Mouse (Mus musculus) hindbrain, embryonic 16.5 days (tissue): ENCODE results near the gene Gstt1. TPM values are rescaled to one million over a fixed set of nuclear protein-coding genes. Genes with fewer than 3 reads are reported as not detected.

Experiments
- ATAC-seq: fragments of 200-750 bp; cut with Nextera tagmentation; 2 replicates; pipeline ENCODE4 v1.8.0; 2017; ENCODE audit warnings: moderate TSS enrichment, moderate library complexity
- H3K27ac ChIP-seq: fragments of 300-500 bp; sonication (generic); 2 replicates; pipeline ENCODE4 v1.5.1; 2014; ENCODE audit warnings: low read depth, mild to moderate bottlenecking, control low read depth, low read length, moderate library complexity
- H3K27me3 ChIP-seq: fragments of 300-500 bp; sonication (generic); replicated peaks from 2 replicates; pipeline ENCODE4 v1.6.1; 2014; ENCODE audit warnings: low read length; ENCODE audit not compliant: control insufficient read depth, insufficient read depth
- H3K36me3 ChIP-seq: fragments of 300-500 bp; sonication (generic); 2 replicates; pipeline ENCODE4 v1.6.1; 2014; ENCODE audit warnings: mild to moderate bottlenecking, low read length, moderate library complexity, mixed read lengths; ENCODE audit not compliant: control insufficient read depth, insufficient read depth
- H3K4me1 ChIP-seq: fragments of 300-500 bp; sonication (generic); 2 replicates; pipeline ENCODE4 v1.6.1; 2014; ENCODE audit warnings: low read depth, low read length; ENCODE audit not compliant: control insufficient read depth, insufficient read depth
- H3K4me2 ChIP-seq: fragments of 300-500 bp; sonication (generic); 2 replicates; pipeline ENCODE4 v1.6.1; 2014; ENCODE audit warnings: mild to moderate bottlenecking, low read length, control low read depth, moderate library complexity
- H3K4me3 ChIP-seq: fragments of 300-500 bp; sonication (generic); 2 replicates; pipeline ENCODE4 v1.5.1; 2014; ENCODE audit warnings: mild to moderate bottlenecking, low read length, control low read depth, moderate library complexity
- H3K9ac ChIP-seq: fragments of 300-500 bp; sonication (generic); 2 replicates; pipeline ENCODE4 v1.6.1; 2014; ENCODE audit warnings: low read depth, mild to moderate bottlenecking, control low read depth, low read length, moderate library complexity
- H3K9me3 ChIP-seq: fragments of 300-500 bp; sonication (generic); 2 replicates; pipeline ENCODE4 v1.6.1; 2014; ENCODE audit warnings: mild to moderate bottlenecking, low read length, moderate library complexity; ENCODE audit not compliant: control insufficient read depth
- WGBS: fragments of 180-500 bp; shearing (Covaris S2); extraction: QIAGEN DNeasy Blood & Tissue Kit; methylation state at CpG from one replicate; pipeline ENCODE4 v1.1.7; 2014; 5-methylcytosine and 5-hydroxymethylcytosine counted together
- polyA plus RNA-seq: library from polyadenylated mRNA; unstranded; fragments of >200 nt; fragmentation: Nextera tagmentation; extraction: Ambion mirVana; gene quantifications from 2 replicates; pipeline ENCODE4 v1.2.1, GENCODE M21; 2015

Gstt1 gene
- polyA plus RNA-seq, 1 experiment from 2014 or later, result 21.9 TPM

GRCm38 (mm10) chr10:75823782-75824181 lies 25.4 kb upstream of the Gstt1 start:
- H3K4me1 ChIP-seq, result no peaks in the 10 kb centered on the region; the same call in 1 of the 2 replicates
- no peak overlapping the region for H3K4me3 ChIP-seq
- 96% methylated on average over 1 of the region's 1 CpGs for WGBS
- H3K36me3 ChIP-seq, result no peaks in the 10 kb centered on the region
- H3K27me3 ChIP-seq, result no peaks in the 10 kb centered on the region
- no peak overlapping the region for H3K9ac ChIP-seq
- H3K27ac ChIP-seq, result no peak overlapping the region
- no peaks in the 10 kb centered on the region for H3K9me3 ChIP-seq
- no peak for ATAC-seq
- no peak overlapping the region for H3K4me2 ChIP-seq

- H3K27ac ChIP-seq, result no peak within 1 kb of the TSS
- no peak within 1 kb of the TSS for H3K9ac ChIP-seq
- H3K4me1 ChIP-seq, result no peaks in the 10 kb centered on the region
- no peaks in the 10 kb centered on the region for H3K36me3 ChIP-seq
- H3K4me3 ChIP-seq, result no peak within 1 kb of the TSS
- H3K27me3 ChIP-seq, result no peaks in the 10 kb centered on the region
- ATAC-seq, result no peak
- WGBS, result 93% methylated on average over 2 of the region's 2 CpGs
- H3K9me3 ChIP-seq, result no peaks in the 10 kb centered on the region
- no peak within 1 kb of the TSS for H3K4me2 ChIP-seq
Measured at GRCm38 (mm10) chr10:75822443-75822842, 24.1 kb upstream of the Gstt1 start, which contains the start of gene Gstt4. Gene Gstt4, minus strand, starts transcription at chr10:75822543.

GRCm38 (mm10) chr10:75819882-75820281 lies 21.5 kb upstream of the Gstt1 start:
- H3K4me1 ChIP-seq, result no peaks in the 10 kb centered on the region
- no peak overlapping the region for H3K27ac ChIP-seq
- H3K9ac ChIP-seq, result no peak overlapping the region
- 86% methylated on average over 5 of the region's 5 CpGs for WGBS
- no peaks in the 10 kb centered on the region for H3K36me3 ChIP-seq
- H3K9me3 ChIP-seq, result no peaks in the 10 kb centered on the region
- no peak overlapping the region for H3K4me3 ChIP-seq
- no peaks in the 10 kb centered on the region for H3K27me3 ChIP-seq
- ATAC-seq, result no peak
- no peak overlapping the region for H3K4me2 ChIP-seq

- Histone ChIP-seq H3K4me1 (no peaks in the 10 kb centered on the region), H3K27ac (no peak overlapping the region), H3K4me2 (no peak overlapping the region), H3K4me3 (no peak overlapping the region), H3K27me3 (no peaks in the 10 kb centered on the region), H3K9ac (no peak overlapping the region), H3K36me3 (no peaks in the 10 kb centered on the region), H3K9me3 (no peaks in the 10 kb centered on the region)
- 70% methylated on average over 10 of the region's 10 CpGs for WGBS
- no peak for ATAC-seq
Measured at GRCm38 (mm10) chr10:75818641-75819040, 20.3 kb upstream of the Gstt1 start.

GRCm38 (mm10) chr10:75804217-75804616 lies 5.8 kb upstream of the Gstt1 start:
- Histone ChIP-seq H3K4me2 (no peak overlapping the region), H3K27ac (no peak overlapping the region), H3K36me3 (no peaks in the 10 kb centered on the region), H3K4me3 (no peak overlapping the region), H3K4me1 (no peaks in the 10 kb centered on the region), H3K27me3 (no peaks in the 10 kb centered on the region), H3K9ac (no peak overlapping the region), H3K9me3 (no peaks in the 10 kb centered on the region; the same call in 1 of the 2 replicates)
- ATAC-seq, result no peak
- 68% methylated on average over 2 of the region's 2 CpGs for WGBS

GRCm38 (mm10) chr10:75797619-75798175 lies 687 bp downstream of the Gstt1 start:
- no peaks in the 10 kb centered on the region for H3K36me3 ChIP-seq
- no peaks in the 10 kb centered on the region for H3K9me3 ChIP-seq
- ATAC-seq, result peak; percentile 78
- peak overlapping the region; percentile 41 for H3K4me3 ChIP-seq
- peak overlapping the region; percentile 63 for H3K9ac ChIP-seq
- no peaks in the 10 kb centered on the region for H3K27me3 ChIP-seq
- peak overlapping the region; percentile 25; the same call in 1 of the 2 replicates for H3K27ac ChIP-seq
- peak overlapping the region; percentile 76 for H3K4me2 ChIP-seq
- WGBS, result 4% methylated on average over 12 of the region's 12 CpGs
- peaks cover 6% of the 10 kb centered on the region for H3K4me1 ChIP-seq

- Histone ChIP-seq H3K4me2 (peak overlapping the region; percentile 76), H3K9me3 (no peaks in the 10 kb centered on the region), H3K4me1 (peaks cover 6% of the 10 kb centered on the region), H3K36me3 (no peaks in the 10 kb centered on the region), H3K27ac (no peak overlapping the region), H3K9ac (no peak overlapping the region; the same call in 1 of the 2 replicates), H3K4me3 (peak overlapping the region; percentile 41), H3K27me3 (no peaks in the 10 kb centered on the region)
- ATAC-seq, result peak; percentile 5; the same call in 1 of the 2 replicates
- WGBS, result 44% methylated on average over 11 of the region's 11 CpGs
Measured at GRCm38 (mm10) chr10:75796731-75797516, 1.5 kb downstream of the Gstt1 start.

- H3K4me3 ChIP-seq, result no peak overlapping the region
- H3K9me3 ChIP-seq, result no peaks in the 10 kb centered on the region
- WGBS, result 30% methylated on average over 3 of the region's 3 CpGs
- peaks cover 6% of the 10 kb centered on the region for H3K4me1 ChIP-seq
- no peak overlapping the region for H3K9ac ChIP-seq
- H3K36me3 ChIP-seq, result no peaks in the 10 kb centered on the region
- ATAC-seq, result no peak
- no peak overlapping the region for H3K4me2 ChIP-seq
- no peak overlapping the region for H3K27ac ChIP-seq
- H3K27me3 ChIP-seq, result no peaks in the 10 kb centered on the region
Measured at GRCm38 (mm10) chr10:75794880-75795279, 3.5 kb downstream of the Gstt1 start.

GRCm38 (mm10) chr10:75790773-75791172 lies 7.6 kb downstream of the Gstt1 start:
- Histone ChIP-seq H3K4me2 (no peak overlapping the region), H3K27me3 (no peaks in the 10 kb centered on the region), H3K9me3 (no peaks in the 10 kb centered on the region), H3K4me1 (no peaks in the 10 kb centered on the region), H3K36me3 (no peaks in the 10 kb centered on the region), H3K27ac (no peak overlapping the region), H3K4me3 (no peak overlapping the region), H3K9ac (peak overlapping the region; percentile 41; the same call in 1 of the 2 replicates)
- 0 out of 2 replicates have a peak, but pooled peaks have one; percentile 24 for ATAC-seq
- 17% methylated on average over 7 of the region's 7 CpGs for WGBS
